Comparison of ENCODE assay signal across 11 mouse cellular contexts in genomic region chr7:18923711-18924191, GRCm38 (mm10). TPM values are rescaled to one million over a fixed set of nuclear protein-coding genes. Genes with fewer than 3 reads are reported as not detected.
DNase-seq lines count a peak whose midpoint lies in the region; ATAC-seq and TF ChIP-seq lines count a peak whose summit lies in the region.
"Had no signal": no experiment of that assay in that cellular context is flagged by ENCODE, and none has a peak within 500 bp of the region (broad histone marks: within the 10 kb centered on the region; RNA-seq: fewer than 3 reads in every experiment).

No protein-coding gene starts in this region.

- DNase-seq in cerebellum, adult 11-12 months = peak; percentile 71
- no peak for DNase-seq in cerebellum, postnatal 36 days
- DNase-seq in embryonic facial prominence, embryonic 10.5 days (ENCODE audit: low spot score) = peak; percentile 30
- peak; percentile 36 to 37 for DNase-seq in left cerebral cortex, adult 2 months (ENCODE audit: extremely low spot score in 1 of 2, low spot score in 2 of 2)
- DNase-seq in gastrocnemius, postnatal 4 days (ENCODE audit: low spot score in 2 of 2) = no peak
- no peak for DNase-seq in heart, adult 8-10 months (ENCODE audit: low spot score)
- DNase-seq in adrenal gland, postnatal 14 days = no peak

- peak overlapping the region; percentile 26; the same call in 1 of the 2 replicates for H3K4me3 ChIP-seq in embryonic facial prominence, embryonic 10.5 days
- H3K4me3 ChIP-seq in left cerebral cortex, adult 2 months = peak overlapping the region; percentile 25; the same call in 1 of the 2 replicates
- H3K4me3 ChIP-seq in neural tube, embryonic 14.5 days (ENCODE audit: low read depth, low read length) = no peak overlapping the region

- H3K9ac ChIP-seq in neural tube, embryonic 14.5 days (replicated peaks; ENCODE audit: low read depth, low read length) = peak overlapping the region; percentile 18; the same call in 1 of the 2 replicates
- H3K9ac ChIP-seq: liver, embryonic 14.5 days had no signal

- H3K4me2 ChIP-seq in neural tube, embryonic 14.5 days (ENCODE audit: low read depth, low read length) = peak overlapping the region; percentile 36

- 24% methylated on average over 4 of the region's 4 CpGs for WGBS in embryonic facial prominence, embryonic 10.5 days
- 9% methylated on average over 4 of the region's 4 CpGs for WGBS in neural tube, embryonic 14.5 days

- intact Hi-C loops in left cerebral cortex, adult 2 months (cut with DNase I) = loop anchor here (2.0 kb wide), 3 partner anchors 19 to 67 kb away; partner anchors contain the start of gene Mypop

- H3K27me3 ChIP-seq in embryonic facial prominence, embryonic 10.5 days (replicated peaks; ENCODE audit: low read depth, poor library complexity, severe bottlenecking) = peaks cover 76% of the 10 kb centered on the region
- no peaks in the 10 kb centered on the region for H3K27me3 ChIP-seq in neural tube, embryonic 14.5 days (ENCODE audit: control insufficient read depth, insufficient read depth, low read length)

- no peaks in the 10 kb centered on the region for H3K36me3 ChIP-seq in embryonic facial prominence, embryonic 10.5 days (replicated peaks)
- no peaks in the 10 kb centered on the region for H3K36me3 ChIP-seq in neural tube, embryonic 14.5 days (ENCODE audit: control insufficient read depth, insufficient read depth, low read length)

- no peaks in the 10 kb centered on the region for H3K9me3 ChIP-seq in embryonic facial prominence, embryonic 10.5 days
- no peaks in the 10 kb centered on the region for H3K9me3 ChIP-seq in neural tube, embryonic 14.5 days (ENCODE audit: control insufficient read depth, low read length)

- peak overlapping the region; percentile 48; the same call in 1 of the 2 replicates for H3K27ac ChIP-seq in embryonic facial prominence, embryonic 10.5 days (replicated peaks)
- peak overlapping the region; percentile 96 for H3K27ac ChIP-seq in left cerebral cortex, adult 2 months
- H3K27ac ChIP-seq in neural tube, embryonic 14.5 days (ENCODE audit: low read depth, low read length) = peak overlapping the region; percentile 66
- H3K27ac ChIP-seq: liver, embryonic 14.5 days had no signal

- H3K4me1 ChIP-seq in embryonic facial prominence, embryonic 10.5 days = peaks cover 52% of the 10 kb centered on the region
- H3K4me1 ChIP-seq in neural tube, embryonic 14.5 days (ENCODE audit: control insufficient read depth, insufficient read depth, low read length) = peaks cover 43% of the 10 kb centered on the region

- ATAC-seq in neural tube, embryonic 14.5 days (ENCODE audit: low read depth) = 0 out of 2 replicates have a peak, but pooled peaks have one; percentile 0

- TF ChIP-seq CTCF in left cerebral cortex, adult 2 months (IDR thresholded peaks at IDR 0.05) = no peak

RNA-seq across cellular contexts. Expression of gene Nova2, which starts 1.9 kb away (rescaled TPM):
- 0.98 and 1.5 TPM in 2 replicates for polyA plus RNA-seq in embryonic facial prominence, embryonic 10.5 days (2016; fragmentation: Nextera tagmentation; extraction: Ambion mirVana)
- 10 to 100 TPM; 79.9 to 86.4 TPM for total RNA-seq in left cerebral cortex, adult 2 months (2021)
- 17.1 and 18.4 TPM in 2 replicates for polyA plus RNA-seq in neural tube, embryonic 14.5 days (2014; fragmentation: Nextera tagmentation; extraction: Ambion mirVana)
- total RNA-seq in gastrocnemius, postnatal 4 days (2021) = 1 to 10 TPM; 4.0 to 4.2 TPM
- total RNA-seq in heart, adult 8-10 months (2022) = 1 to 10 TPM; 3.2 to 5.5 (median 5.1) TPM
- total RNA-seq in adrenal gland, postnatal 14 days (2021) = 7.2 and 8.0 TPM in 2 replicates
- total RNA-seq: granulocyte monocyte progenitor cell, adult 5-6 weeks; neutrophil, adult 5-6 weeks had no signal

RNA-seq across cellular contexts. Expression of gene Ccdc61, which starts 13.5 kb away (rescaled TPM):
- 30.9 and 34.8 TPM in 2 replicates for polyA plus RNA-seq in embryonic facial prominence, embryonic 10.5 days (2016; fragmentation: Nextera tagmentation; extraction: Ambion mirVana)
- total RNA-seq in left cerebral cortex, adult 2 months (2021) = 10 to 100 TPM; 10.5 to 11.0 TPM
- 17.6 and 20.2 TPM in 2 replicates for polyA plus RNA-seq in neural tube, embryonic 14.5 days (2014; fragmentation: Nextera tagmentation; extraction: Ambion mirVana)
- total RNA-seq in gastrocnemius, postnatal 4 days (2021) = 10 to 100 TPM; 12.5 to 15.7 TPM
- 10 to 100 TPM in 1 of 4 experiments, 1 to 10 TPM in 3; 7.4 to 10.7 (median 8.9) TPM for total RNA-seq in heart, adult 8-10 months (2022)
- total RNA-seq in adrenal gland, postnatal 14 days (2021) = 12.2 and 12.9 TPM in 2 replicates

RNA-seq across cellular contexts. Expression of gene Pglyrp1, which starts 52.6 kb away (rescaled TPM):
- polyA plus RNA-seq in embryonic facial prominence, embryonic 10.5 days (2016; fragmentation: Nextera tagmentation; extraction: Ambion mirVana) = 0.69 and 0.70 TPM in 2 replicates
- total RNA-seq in left cerebral cortex, adult 2 months (2021) = 10 to 100 TPM; 18.8 to 25.6 TPM
- 18.3 and 18.7 TPM in 2 replicates for polyA plus RNA-seq in neural tube, embryonic 14.5 days (2014; fragmentation: Nextera tagmentation; extraction: Ambion mirVana)
- 1 to 10 TPM; 2.6 TPM for total RNA-seq in gastrocnemius, postnatal 4 days (2021)
- 1 to 10 TPM; 1.1 to 6.7 (median 1.6) TPM for total RNA-seq in heart, adult 8-10 months (2022)
- 2.3 and 4.5 TPM in 2 replicates for total RNA-seq in adrenal gland, postnatal 14 days (2021)

Comparison
In these comparisons a context has a peak if more than half of its experiments do, and no peak if none do; other contexts are left out.
1. DNase-seq: peak in cerebellum, adult 11-12 months (single experiment), embryonic facial prominence, embryonic 10.5 days (single experiment) and left cerebral cortex, adult 2 months (2 of 2); none in cerebellum, postnatal 36 days (0 of 2), gastrocnemius, postnatal 4 days (0 of 2), heart, adult 8-10 months (single experiment) and adrenal gland, postnatal 14 days (single experiment).
2. Peak in every context shown above with its lines, with median percentiles within 50 percentile points of each other: H3K27ac ChIP-seq.